Mouse (Mus musculus): ENCODE results near the gene Icam1. TPM values are rescaled to one million over a fixed set of nuclear protein-coding genes. Genes with fewer than 3 reads are reported as not detected.
A peak's percentile ranks its signal among the peaks of the same experiment; 100 is the strongest.

The Icam1 gene
- polyA plus RNA-seq, 1 experiment = 18.9 TPM

DNA sequence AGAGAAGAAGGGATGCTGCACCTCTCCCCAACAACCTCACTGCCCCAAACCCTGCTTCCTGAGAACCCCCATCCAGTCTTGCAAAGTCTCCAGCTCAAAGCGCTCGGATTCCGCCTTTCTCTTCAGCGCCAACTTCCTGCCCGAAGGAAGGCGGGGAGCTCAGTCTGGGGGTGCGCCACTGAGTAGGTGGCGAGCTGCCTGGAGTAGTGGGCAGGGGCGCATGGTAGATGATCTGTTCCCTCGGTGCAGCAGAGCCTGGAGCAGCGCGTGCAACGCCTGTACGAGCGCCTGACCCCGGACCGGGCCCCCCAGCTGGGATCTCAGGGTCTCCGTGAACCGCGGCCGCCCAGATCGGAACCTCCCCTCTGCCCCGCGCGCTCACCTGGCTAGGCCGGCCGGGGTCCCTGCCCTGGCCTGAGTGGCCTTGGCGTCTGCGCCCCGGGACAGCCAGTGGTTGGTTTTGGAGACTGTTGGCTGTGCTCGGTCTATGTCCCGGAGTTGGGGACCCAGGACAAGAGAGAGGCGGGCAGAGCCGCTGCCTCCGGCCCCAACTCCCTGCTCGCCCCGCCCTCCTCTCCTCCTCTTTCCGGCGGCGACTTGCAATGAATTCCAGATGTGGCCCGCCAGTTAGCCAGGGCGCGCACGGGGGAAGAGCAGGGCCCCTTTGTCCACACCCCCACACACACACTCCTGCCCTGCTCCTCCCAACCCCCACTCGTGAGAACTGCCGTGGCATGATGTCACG, 39.4 kb upstream of the Icam1 start, which contains the start of gene S1pr2:
Gene S1pr2, minus strand, starts transcription at position 566 of the 745 bp plus-strand sequence.
- Histone ChIP-seq H3K4me1 (ENCODE audit: control insufficient read depth, insufficient read depth, low read length) (peaks cover 12% of the 10 kb centered on the region), H3K4me3 (ENCODE audit: insufficient read depth, low read length) (peak within 1 kb of the TSS; percentile 81)
- TF ChIP-seq CTCF (IDR thresholded peaks at IDR 0.05; ENCODE audit: borderline replicate concordance, insufficient read depth, low read length) = no peak
- peak; percentile 91 for TF ChIP-seq POLR2A (IDR thresholded peaks at IDR 0.05; ENCODE audit: low read depth, low read length)

DNA sequence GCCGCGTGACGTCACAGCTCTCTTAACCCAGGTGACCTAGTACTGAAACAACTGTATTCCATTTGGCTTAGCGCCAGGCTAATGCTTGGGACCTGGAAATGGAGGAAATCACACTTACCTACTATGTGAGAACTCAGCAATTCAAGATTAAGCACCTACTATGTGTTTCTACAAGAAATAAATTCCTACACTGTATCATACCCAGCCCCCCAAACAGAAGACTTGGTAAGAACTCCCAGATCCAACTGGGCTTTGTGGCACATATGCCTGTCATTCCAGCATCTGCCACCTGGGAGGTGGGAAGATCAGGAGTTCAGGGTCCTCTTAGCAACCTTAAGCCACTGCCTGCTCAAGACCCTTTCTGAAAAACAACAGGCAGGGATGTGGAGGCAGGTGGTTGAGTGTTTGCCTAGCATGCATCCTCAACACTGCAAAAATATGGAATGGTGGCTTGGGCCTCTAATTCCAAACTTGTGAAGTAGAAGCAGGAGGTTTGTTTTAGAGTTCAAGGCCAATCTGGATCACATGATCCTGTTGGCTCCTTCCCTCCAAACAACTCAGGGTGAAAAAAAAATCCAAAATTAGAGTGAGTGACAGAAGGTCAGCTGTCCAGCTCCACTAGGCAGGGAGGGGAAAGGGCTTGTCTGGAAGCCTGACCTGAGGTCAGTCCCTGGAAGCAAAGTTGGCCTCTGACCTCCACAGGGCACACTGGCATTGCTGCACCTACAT, 38.7 kb upstream of the Icam1 start:
- TF ChIP-seq CTCF (IDR thresholded peaks at IDR 0.05; ENCODE audit: borderline replicate concordance, insufficient read depth, low read length) (no peak), POLR2A (IDR thresholded peaks at IDR 0.05; ENCODE audit: low read depth, low read length) (no peak)
- Histone ChIP-seq H3K4me3 (ENCODE audit: insufficient read depth, low read length) (no peak overlapping the region), H3K27ac (ENCODE audit: insufficient read depth, low read length) (no peak overlapping the region), H3K4me1 (ENCODE audit: control insufficient read depth, insufficient read depth, low read length) (peaks cover 11% of the 10 kb centered on the region)

More for the DNA sequence above, 39.4 kb upstream of the Icam1 start, which contains the start of gene S1pr2:
- H3K27ac ChIP-seq (ENCODE audit: insufficient read depth, low read length) = peak within 1 kb of the TSS; percentile 93

DNA sequence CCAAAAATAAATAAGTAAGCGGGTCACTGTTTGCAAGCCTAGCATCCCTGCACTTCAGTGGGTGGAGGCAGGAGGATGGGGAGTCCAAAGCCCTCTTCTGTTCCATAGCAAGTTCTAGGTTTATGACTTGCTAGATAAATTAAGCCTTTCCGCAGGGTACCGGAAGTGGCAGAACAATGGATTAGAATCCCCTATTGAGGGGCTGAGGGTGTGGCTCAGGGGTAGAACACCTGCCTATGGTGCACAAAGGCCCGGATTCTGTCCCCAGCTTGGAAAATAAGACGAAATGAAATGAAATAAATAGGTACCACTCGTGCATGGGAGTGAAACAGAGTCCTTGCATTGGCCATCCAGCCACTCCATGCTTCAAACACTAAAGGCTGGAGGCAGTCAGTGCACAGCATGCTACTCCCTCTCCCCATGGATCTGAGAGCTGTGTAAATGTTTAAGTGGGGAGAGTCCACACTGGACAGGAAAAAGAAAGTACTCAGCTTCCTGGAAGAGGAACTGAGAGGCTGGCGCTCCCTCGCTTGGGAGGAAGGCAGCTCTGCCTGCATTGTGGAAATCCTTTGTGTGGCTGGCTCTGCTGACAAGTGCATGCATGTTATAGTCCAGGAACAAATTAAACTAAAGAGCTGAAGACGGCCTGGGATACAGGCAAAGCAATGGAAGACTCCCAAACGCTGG, 37.2 kb upstream of the Icam1 start:
- H3K4me3 ChIP-seq (ENCODE audit: insufficient read depth, low read length) = no peak overlapping the region

DNA sequence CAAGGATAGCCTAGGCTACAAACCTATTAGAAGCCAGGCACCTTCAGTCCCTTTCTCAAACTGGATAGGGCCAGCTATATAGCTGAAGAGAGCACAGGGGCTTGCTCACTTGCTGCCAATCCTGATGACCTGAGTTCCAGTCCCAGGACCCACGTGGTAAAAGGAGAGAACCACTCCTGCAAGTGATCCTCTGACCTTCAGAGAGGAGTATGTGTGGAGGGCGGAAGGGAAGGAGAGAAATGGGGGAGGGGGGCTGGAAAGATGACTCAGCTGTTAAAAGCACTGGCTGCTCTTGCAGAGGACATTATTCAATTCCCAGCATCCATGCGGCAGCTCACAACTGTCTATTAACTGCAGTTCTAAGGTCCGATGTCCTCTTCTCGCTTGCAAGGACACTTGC, 36.6 kb upstream of the Icam1 start:
- Histone ChIP-seq H3K4me3 (ENCODE audit: insufficient read depth, low read length) (no peak overlapping the region), H3K4me1 (ENCODE audit: control insufficient read depth, insufficient read depth, low read length) (peaks cover 2% of the 10 kb centered on the region; the same call in 1 of the 2 replicates), H3K27ac (ENCODE audit: insufficient read depth, low read length) (no peak overlapping the region)
- TF ChIP-seq POLR2A (IDR thresholded peaks at IDR 0.05; ENCODE audit: low read depth, low read length) (no peak), CTCF (IDR thresholded peaks at IDR 0.05; ENCODE audit: borderline replicate concordance, insufficient read depth, low read length) (no peak)

More for the DNA sequence above, 37.2 kb upstream of the Icam1 start:
- no peak overlapping the region for H3K27ac ChIP-seq (ENCODE audit: insufficient read depth, low read length)
- peaks cover 6% of the 10 kb centered on the region for H3K4me1 ChIP-seq (ENCODE audit: control insufficient read depth, insufficient read depth, low read length)
- TF ChIP-seq CTCF (IDR thresholded peaks at IDR 0.05; ENCODE audit: borderline replicate concordance, insufficient read depth, low read length) (no peak), POLR2A (IDR thresholded peaks at IDR 0.05; ENCODE audit: low read depth, low read length) (no peak)

DNA sequence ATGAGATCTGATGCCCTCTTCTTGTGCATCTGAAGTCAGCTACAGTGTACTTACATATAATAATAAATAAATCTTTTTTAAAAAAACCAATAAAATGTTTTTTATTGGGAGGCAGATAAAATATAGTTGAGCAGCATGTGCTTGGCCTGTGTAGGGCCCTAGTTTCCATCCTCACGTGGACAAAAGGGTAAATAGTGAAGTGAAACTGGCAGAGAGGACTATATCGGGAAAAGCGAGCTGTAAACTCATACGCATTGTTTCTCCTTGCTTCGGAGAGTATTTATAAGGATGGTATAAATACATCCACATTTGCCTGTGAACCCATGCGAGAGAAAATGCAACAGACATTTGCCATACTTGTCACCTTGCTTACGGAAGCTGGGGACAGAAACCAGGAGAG, 36.0 kb upstream of the Icam1 start:
- Histone ChIP-seq H3K27ac (ENCODE audit: insufficient read depth, low read length) (no peak overlapping the region), H3K4me3 (ENCODE audit: insufficient read depth, low read length) (no peak overlapping the region), H3K4me1 (ENCODE audit: control insufficient read depth, insufficient read depth, low read length) (peaks cover 2% of the 10 kb centered on the region; the same call in 1 of the 2 replicates)
- TF ChIP-seq CTCF (IDR thresholded peaks at IDR 0.05; ENCODE audit: borderline replicate concordance, insufficient read depth, low read length) = no peak
- TF ChIP-seq POLR2A (IDR thresholded peaks at IDR 0.05; ENCODE audit: low read depth, low read length) = no peak

DNA sequence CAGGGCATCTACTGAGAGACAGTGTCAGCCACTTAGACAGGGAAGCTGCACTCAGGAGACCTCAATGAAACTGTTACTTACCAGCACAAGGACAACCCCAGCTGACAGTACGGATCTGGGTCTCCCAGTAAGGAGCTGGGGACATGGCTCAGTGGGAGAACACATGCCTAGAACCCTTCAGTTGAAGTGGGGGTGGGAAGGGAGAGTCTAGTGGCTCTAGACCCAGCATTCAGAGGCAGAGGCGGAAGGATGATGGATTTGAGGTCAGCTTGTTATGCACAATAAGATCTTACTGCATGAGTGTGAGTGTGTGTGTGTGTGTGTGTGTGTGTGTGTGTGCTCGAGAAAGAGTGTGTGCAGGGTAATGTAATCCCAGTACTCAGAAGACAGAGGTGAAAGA, 33.6 kb upstream of the Icam1 start:
- Histone ChIP-seq H3K4me3 (ENCODE audit: insufficient read depth, low read length) (no peak overlapping the region), H3K4me1 (ENCODE audit: control insufficient read depth, insufficient read depth, low read length) (peaks cover 2% of the 10 kb centered on the region; the same call in 1 of the 2 replicates), H3K27ac (ENCODE audit: insufficient read depth, low read length) (no peak overlapping the region)
- TF ChIP-seq POLR2A (IDR thresholded peaks at IDR 0.05; ENCODE audit: low read depth, low read length) = no peak
- no peak for TF ChIP-seq CTCF (IDR thresholded peaks at IDR 0.05; ENCODE audit: borderline replicate concordance, insufficient read depth, low read length)

DNA sequence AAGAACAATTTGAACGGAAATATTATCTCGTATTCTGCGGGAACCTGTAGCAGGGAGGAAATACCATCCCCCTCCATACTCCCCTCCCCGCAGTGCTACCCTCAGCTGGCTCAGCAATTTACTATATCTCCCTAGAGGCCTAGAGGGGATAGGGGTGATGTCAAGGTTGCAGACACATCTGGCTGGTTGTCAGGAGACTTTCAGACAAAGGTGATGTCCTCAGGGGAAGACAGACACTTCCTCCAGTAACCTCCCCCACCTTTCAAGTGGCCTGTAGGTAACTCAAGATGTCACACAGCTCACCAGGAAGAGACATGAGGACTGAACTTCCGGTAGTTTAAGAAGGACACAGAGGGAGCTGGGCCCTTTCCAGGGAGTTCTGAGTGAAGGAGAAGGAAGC, 32.6 kb upstream of the Icam1 start:
- TF ChIP-seq CTCF (IDR thresholded peaks at IDR 0.05; ENCODE audit: borderline replicate concordance, insufficient read depth, low read length) (no peak), POLR2A (IDR thresholded peaks at IDR 0.05; ENCODE audit: low read depth, low read length) (no peak)
- H3K4me1 ChIP-seq (ENCODE audit: control insufficient read depth, insufficient read depth, low read length) = 0 out of 2 replicates have a peak, but pooled peaks cover 2% of the 10 kb centered on the region
- no peak overlapping the region for H3K27ac ChIP-seq (ENCODE audit: insufficient read depth, low read length)
- no peak overlapping the region for H3K4me3 ChIP-seq (ENCODE audit: insufficient read depth, low read length)

DNA sequence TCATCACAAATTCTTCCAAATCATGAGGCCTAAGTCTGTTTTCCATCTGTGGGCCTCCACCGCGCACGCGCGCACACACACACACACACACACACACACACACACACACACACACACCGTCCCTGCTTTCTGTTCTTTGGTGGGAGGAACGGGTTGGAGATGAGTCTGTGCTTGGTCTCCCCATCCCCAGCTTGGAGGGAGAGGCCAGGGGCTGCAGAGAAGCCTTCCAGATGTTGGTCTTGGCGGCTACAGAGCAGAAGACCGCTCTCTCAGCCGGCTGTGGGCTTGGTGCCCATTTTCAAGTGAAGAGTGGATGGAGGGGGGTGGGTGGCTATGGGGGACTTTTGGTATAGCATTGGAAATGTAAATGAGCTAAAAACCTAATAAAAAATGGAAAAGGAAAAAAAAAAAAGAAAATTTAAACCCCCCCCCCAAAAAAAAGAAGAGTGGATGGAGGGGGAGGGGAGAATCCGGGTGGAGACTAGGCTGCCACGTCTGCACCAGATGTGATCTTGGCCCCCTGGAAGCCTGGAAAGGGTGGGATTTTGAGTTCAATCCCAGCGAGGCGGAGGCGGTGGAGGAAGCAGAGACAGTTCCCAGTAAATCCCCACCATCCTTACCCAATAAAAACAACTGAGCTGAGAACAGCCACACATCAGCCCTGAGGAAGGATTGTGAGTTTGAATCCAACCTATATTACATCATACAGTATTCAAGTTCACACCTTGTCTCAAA, 28.7 kb upstream of the Icam1 start:
- H3K4me3 ChIP-seq (ENCODE audit: insufficient read depth, low read length) = no peak overlapping the region
- no peak overlapping the region for H3K27ac ChIP-seq (ENCODE audit: insufficient read depth, low read length)
- no peaks in the 10 kb centered on the region for H3K4me1 ChIP-seq (ENCODE audit: control insufficient read depth, insufficient read depth, low read length)
- TF ChIP-seq POLR2A (IDR thresholded peaks at IDR 0.05; ENCODE audit: low read depth, low read length) (no peak), CTCF (IDR thresholded peaks at IDR 0.05; ENCODE audit: borderline replicate concordance, insufficient read depth, low read length) (no peak)

DNA sequence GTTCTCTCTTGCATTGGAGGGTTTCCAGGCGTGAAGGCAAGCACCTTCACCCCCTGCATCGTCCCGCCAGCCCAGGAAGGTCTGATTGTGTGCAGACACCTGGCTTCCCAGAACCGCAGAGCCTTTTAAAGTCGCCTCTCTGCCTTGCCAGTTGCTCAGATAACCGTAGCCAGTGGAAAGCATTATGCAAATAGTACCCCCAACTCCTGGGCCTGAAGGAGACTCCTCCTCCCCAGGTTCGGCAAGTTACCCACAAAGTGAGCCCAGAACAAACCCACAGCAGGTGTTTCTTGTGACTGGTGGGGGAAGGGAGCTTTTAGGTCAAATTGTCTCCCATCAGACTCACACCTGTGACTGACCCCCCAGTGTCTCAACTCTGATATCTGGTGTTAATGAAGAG, 27.8 kb upstream of the Icam1 start:
- Histone ChIP-seq H3K4me1 (ENCODE audit: control insufficient read depth, insufficient read depth, low read length) (no peaks in the 10 kb centered on the region), H3K27ac (ENCODE audit: insufficient read depth, low read length) (no peak overlapping the region), H3K4me3 (ENCODE audit: insufficient read depth, low read length) (no peak overlapping the region)
- TF ChIP-seq CTCF (IDR thresholded peaks at IDR 0.05; ENCODE audit: borderline replicate concordance, insufficient read depth, low read length) = no peak
- no peak for TF ChIP-seq POLR2A (IDR thresholded peaks at IDR 0.05; ENCODE audit: low read depth, low read length)
